Mouse (Mus musculus): ENCODE results near the gene Spib. TPM values are rescaled to one million over a fixed set of nuclear protein-coding genes. Genes with fewer than 3 reads are reported as not detected.

Gene Spib
- total RNA-seq, 4 experiments from 2014 or later, result 0.22 TPM; not detected in 3

DNA sequence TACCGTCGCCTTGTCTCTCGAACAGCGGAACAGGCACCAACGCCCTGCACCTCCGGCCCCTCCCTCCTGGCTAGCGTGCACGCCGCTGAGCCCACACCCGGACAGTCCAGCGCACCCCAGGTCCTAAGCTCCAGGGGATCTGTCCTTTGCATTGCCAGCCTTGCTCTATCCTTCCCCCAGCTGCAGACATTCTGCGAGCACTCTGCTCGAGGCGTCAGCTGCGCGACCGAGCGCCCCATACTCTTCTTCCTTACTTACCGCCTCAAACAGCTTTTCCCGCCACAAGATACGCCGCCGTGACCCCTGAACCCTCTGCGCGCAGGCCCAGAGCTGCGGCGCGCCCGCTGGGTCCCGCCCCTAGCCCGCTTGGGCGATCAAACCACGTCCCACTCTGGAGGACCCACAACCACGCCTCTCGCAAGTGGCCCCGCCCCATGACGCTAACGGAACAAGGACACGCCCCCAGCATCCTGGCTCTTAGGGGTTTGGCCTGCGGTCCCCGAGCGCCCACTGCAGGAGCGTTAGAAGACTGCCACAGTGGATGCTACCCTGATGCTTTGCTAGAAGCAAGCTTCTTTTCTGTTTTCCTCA lies 16.7 kb upstream of the Spib start, which contains the start of gene Pold1:
Gene Pold1, minus strand, starts transcription at position 353 of the 591 bp plus-strand sequence.
- peak; percentile 98 to 99 for DNase-seq (ENCODE audit: low spot score in 2 of 2)

DNA sequence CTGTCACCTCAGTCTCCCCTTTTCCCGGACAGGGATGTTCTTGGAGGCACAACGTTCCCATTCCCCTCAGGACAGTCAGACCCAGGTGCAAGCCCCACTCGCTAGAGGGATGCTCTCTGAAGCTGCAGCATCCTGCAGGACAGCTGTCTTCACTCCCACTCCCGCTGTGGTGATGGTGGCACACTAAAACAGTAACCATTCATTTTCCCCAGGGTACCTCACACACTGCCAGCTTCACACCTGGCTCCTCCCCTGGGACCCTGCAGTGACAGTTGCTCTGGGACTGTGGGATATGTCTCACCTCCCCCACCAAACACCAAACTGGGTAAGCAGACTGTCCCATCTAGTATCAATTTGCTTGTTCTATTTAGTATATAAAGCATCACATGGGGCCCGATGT lies 15.9 kb upstream of the Spib start:
- no peak for DNase-seq (ENCODE audit: low spot score in 2 of 2)

DNA sequence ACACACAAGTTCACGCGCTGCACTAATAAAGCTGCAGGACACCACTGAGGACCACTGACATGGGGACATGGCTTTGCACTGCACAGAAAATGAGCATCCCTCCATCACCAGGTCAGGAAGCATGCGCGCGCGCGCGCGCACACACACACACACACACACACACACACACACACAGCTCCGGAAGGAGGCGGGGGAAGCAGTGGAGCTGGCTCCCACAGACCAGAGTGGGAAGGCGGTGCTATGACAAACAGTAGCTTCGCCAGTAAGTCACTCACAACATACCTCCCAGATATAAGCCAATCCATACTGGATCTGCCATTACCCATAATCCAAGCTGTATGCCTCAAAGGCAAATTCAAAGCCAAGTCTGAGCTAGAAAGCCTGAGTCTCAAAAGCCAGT lies 15.2 kb upstream of the Spib start:
- DNase-seq (ENCODE audit: low spot score in 2 of 2), result no peak

DNA sequence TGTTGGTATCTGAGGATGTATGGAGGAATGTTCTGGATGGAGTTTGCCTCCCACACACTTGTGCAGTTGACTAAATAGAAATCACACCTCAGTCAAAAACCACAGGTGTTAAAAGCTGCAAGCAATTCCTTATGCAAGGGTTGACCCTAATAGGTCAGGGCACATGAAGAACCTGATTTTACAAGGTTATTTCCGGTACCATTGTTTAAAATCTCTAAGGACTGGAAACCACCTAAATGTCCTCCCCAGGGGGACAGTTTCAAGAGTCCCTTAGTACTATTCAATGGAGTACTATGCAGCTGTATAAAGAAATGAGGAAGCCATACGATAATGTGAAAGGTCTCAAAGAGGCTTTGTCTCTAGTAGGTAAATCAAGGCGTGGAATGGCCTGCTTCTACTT lies 14.4 kb upstream of the Spib start:
- DNase-seq (ENCODE audit: low spot score in 2 of 2), result no peak

DNA sequence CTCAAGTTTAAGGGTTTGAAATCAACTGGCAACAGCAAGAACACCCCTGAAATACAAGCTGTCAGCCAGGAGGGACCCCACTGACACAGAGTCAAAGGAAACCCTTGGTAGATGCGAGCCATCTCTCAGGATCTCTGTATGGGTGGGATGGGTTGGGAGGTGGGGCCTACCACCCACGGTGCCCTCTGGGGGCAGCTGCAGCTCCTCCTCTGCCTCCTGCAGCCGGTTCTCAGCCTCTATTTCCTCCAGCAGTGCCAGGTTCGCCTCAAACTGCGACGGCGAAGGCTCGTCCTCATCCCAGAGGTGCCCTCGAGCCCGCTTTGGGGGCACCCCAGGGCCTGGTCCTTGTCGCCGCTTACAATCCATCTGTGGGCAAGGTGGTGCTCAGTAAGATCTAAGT lies 11.2 kb upstream of the Spib start:
- no peak for DNase-seq (ENCODE audit: low spot score in 2 of 2)

DNA sequence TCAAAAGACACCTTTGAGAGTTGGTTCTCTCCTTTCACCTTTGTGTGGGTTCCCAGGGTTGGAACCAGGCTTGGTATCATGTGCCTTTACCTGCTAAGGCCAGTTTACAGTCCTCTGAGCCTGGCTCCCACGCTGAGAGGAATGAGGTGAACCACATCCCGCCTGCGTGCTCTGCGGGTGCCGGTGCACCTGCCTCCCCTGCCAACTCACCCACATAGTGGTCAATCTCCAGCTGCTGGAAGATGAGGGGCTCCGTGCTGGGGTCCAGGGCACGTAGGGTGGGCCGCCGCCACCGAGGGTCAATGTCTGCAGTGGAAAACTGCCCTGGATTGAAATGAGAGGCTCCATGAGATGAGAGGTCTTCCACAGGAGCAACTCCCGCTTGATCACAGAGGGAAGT lies 10.7 kb upstream of the Spib start:
- no peak for DNase-seq (ENCODE audit: low spot score in 2 of 2)

DNA sequence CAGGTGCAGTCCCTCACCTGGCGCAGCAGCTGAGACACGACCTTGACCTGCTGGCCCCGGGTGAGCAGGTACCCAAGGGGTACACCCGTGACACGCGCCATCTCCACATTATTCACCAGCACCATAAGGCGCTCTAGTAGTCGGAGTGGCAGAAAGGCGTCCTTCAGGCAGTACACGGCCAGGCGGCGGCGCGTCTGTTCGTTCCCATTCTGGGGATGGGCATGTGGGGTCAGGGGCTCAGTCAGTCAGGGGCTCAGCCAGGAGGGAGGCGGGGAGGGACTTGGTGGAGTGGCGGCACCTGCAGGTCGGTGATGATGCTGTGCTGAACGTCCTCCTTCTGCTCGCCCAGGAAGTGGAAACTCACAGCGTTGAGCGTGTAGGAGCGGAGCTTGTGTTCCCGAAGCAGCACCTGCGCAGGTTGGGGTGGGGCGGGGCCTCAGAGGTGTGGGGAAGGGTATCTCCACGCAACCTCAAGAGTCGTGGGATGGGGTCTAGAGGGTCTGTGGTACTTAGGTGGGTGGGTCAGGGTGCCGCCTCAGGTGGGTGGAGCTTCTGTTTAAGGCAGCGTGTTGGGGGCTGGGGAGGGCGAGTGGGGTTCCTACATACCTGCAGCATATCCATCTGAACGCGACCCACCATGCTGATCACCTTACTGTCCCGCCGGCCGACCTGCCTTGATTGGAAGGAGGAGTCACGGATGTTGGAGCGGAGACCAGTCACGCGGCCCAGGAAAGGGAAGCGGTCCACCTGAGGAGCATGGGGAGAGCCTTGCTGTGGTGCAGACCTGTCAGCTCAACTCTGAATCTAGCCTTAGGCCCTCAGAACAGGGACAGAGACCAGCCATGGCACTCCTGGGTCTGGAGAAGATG lies 7.1 kb upstream of the Spib start:
- no peak for DNase-seq (ENCODE audit: low spot score in 2 of 2)

DNA sequence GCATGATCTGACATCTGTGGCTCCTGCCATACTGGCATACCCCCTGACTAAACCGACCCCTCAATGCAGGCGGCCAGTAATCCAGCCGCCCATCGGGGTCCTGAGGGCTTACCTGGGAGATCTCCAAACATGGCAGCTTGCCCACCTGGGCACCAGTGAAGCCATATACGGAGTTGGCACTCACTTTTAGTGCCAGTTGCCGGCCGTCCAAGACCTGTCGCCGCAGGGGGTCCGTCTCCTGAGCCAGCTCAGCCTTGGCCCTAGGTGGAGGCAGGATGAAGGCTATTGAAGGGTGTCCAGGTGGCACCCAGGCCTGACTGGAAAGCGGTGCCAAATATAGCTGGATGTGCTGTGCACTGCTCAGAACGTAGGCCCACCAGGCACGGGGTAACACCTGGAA lies 5.6 kb upstream of the Spib start:
- DNase-seq (ENCODE audit: low spot score in 2 of 2), result no peak

DNA sequence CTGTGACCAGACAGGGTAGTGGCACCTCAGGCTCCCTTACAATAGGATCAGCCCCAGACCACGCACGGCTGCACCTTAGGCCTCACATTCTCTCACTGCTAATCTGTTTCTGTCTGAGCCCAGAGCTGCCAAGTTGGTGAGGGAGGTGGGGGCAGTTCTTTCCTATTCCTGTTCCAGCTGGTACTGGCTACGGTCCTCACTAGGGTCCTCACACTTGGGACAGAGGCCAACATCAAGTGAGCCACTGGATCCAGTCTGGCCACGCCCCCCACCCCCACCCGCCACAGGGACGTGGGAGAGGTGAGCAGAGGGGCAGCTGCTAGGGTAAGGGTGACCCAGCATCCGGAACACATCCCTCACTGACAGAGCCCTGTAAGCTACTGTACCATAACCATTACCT lies 5.1 kb upstream of the Spib start:
- no peak for DNase-seq (ENCODE audit: low spot score in 2 of 2)

DNA sequence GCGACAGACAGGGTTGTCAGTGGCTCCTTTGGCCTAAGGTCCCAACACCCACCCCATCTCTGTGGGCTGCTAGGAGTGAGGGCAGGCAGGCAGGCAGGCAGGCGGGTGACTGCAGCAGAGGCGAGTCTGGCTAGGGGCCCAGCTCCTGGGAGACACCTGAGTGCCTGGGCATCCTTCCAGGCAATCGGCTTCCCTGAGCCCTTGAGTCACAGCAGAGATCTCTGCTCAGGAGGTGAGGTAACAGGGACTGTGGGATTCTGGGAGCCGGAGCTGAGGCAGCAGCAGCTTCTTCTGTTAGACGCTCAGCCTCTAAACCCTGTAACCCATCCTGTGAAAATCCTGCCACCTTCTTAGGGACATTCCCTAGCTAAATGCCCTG lies 4.7 kb upstream of the Spib start:
- DNase-seq (ENCODE audit: low spot score in 2 of 2), result peak in 1 of 2 experiments; percentile 77

DNA sequence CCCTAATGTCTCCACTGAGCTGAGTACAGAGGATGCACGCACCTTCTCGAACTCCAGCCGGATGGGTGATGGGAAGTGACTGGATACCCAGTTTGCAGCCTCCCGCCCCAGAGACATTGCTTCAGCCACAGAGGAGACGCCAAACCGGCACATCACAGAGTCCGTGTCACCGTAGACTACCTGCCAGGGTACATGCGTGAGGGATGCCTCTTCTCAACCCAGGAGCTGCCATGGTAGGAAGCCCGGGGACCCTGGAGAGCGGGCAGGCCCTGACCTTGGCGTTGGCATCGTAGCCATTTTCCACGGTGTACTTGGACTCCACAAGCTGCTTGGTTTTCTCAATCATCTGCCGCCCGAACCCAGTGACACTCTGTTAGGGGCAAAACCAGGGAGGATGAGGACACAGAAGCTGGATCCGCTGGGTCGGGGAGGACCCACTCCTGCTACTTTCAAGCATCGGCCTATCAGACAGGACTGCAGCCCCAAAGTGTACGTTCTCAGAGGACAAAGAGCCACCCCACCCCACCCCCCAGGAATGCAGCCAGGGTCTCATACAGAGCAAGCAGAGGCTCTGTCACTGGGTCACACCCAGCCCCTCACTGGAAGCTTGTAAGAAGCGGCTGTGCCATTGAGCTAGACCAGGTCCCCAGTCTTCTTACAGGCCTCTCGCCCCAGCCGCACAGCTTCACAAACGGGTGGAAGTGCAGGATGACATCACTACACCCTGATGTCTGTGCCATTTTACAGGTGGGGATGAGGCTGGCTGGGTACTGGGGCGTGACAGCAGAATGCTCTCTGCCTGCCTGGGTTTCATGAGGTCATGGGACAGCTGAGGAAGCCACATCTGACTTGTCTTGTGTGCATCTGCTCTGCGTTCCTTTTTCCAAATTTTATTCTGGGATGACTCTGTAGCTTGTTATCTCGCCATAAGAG lies 4.1 kb upstream of the Spib start:
- no peak for DNase-seq (ENCODE audit: low spot score in 2 of 2)

DNA sequence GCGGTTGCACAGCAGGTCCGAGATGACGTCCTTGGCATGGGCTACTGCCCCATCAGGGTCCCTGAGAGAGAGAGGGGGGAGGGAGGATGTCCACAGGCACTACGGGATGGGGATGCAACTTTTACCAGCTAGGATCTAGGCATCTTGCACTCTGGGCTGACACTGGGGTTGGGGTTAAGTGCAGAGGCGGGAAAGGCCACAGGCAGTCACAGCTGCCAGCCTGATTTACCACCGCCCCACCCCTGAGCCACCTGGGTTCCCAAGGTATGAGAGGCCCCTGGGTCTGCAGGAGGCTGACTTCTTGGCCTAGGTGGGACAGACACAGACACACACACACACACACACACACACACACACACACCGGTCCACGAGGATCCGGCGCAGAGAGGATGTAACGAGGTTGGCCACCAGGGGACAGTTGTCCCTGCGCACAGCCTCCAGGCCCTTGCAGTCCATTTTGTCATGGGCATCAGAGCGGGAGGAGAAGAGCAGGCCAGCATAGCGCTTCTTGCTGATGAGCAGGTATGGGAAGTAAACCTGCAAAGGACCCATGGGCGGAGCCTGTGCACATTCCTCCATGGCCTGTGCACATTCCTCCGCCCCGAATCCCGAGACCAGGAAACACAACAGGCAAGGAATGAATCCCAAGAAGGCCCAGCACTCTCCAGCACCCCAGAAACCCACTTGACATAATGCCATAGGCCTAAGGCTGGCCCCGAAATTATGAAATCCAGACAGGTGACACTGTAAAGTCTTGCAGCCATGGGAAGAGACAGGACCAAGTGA lies 3.0 kb upstream of the Spib start:
- no peak for DNase-seq (ENCODE audit: low spot score in 2 of 2)

DNA sequence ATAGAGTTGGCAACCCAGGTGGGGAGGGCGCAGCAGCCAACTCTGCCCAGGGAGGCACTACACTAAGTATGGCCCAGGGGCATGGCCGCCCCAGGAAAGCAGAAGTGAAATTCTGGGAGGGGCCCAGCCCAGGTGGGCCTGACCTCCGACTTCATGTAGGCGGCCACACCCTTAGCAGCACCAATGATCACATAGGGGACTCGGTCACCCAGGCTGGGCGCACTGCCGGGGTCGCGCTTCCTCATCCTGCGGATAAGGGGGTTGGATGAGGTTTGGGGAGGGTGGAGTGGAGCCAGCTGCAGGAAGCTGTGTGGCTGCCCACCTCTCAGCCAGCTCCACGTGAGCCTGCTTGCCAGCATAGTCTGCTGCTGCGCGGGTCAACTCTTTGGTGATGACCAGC lies 2.4 kb upstream of the Spib start:
- DNase-seq (ENCODE audit: low spot score in 2 of 2), result no peak

DNA sequence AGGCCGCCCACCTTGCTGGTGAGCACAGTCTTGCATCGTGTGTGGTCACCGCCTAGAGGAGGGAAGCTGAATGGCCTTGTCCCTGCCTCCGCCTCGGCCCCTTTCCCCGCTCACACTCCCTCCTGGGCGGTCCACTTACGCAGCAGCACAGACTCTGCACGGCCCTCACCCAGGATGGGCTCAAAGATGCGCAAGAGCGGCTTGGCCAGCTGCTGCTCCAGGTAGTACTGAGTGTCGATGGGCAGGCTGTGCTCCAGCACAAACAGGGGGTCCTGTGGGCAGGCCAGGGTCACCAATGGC lies 1.8 kb upstream of the Spib start:
- no peak for DNase-seq (ENCODE audit: low spot score in 2 of 2)

DNA sequence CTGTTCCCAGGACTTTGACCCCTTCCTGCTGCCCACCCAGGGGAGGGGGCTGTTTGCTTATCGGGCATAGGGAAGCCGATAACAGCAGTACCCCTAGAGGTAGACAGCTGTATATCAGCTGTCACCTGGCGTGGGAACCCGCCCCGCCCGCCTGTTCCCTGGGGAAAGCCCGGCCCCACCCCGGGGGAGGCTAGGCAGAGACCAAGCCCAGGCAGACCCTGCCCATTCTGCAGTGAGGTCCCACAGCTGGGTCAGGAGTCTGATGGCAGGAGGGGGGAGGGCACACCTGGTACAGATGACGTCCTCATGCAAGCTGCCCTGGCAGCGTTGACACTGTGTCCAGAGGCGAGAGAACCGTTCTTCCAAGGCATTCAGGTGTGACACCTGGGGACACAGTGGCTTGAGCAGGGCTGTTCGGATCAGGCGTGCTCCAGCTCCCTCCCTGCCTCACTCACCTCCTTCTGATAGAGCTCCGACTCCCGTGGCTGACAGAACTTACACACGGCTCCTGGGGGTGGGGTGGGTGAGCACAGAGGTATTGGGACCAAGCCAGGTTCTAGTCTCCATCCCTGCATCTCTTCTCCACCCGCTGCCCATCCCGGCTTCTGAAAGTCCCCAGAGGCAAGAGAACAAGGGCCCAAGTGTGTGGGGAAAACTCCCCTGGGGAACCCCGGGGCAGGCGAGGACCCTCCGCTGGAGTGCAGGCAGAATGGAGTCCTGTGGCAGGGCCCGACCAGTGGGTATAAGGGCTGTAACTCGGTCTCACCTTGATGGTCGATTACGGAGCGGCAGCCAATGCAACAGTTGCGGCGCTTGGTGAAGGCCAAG lies 1.3 kb upstream of the Spib start:
- DNase-seq (ENCODE audit: low spot score in 2 of 2), result no peak

DNA sequence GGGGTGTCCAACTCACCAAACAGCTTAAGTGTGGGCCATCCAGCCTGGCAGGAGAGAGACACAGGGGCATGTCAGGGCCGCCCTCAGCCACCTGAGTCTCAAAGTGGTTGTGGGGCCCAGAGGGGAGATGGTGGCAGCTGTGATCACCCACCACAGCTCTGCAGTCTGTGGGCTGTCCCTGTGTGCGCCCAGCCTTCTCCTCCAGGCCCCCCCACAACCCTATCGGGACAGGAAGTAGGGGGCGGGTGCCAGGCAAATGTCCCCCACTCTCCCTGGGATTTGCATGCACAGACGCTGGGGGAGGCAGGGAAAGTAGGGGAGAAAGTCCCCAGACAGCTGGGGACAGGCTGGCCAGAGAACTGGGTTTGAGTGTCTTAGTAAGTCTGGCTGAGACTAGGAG lies 664 bp downstream of the Spib start:
- no peak for DNase-seq (ENCODE audit: low spot score in 2 of 2)

DNA sequence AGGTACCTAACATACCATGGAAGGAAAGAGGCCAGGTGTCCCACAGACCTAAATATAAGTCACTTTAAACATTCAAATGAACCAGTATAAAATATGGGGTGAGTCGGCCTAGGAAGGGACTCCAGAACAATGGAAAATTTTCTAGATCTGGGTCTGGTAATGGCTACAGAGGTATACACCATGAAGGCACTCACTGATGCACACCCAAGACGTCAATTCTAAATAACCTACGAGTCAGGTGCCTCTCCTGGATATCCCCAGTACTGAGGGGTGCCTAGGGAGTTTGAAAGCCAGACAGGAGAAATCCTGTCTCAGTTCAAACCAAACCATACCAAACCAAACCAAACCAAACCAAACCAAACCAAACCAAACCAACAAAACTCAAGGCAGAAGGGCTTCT lies 1.4 kb downstream of the Spib start:
- DNase-seq (ENCODE audit: low spot score in 2 of 2), result no peak

DNA sequence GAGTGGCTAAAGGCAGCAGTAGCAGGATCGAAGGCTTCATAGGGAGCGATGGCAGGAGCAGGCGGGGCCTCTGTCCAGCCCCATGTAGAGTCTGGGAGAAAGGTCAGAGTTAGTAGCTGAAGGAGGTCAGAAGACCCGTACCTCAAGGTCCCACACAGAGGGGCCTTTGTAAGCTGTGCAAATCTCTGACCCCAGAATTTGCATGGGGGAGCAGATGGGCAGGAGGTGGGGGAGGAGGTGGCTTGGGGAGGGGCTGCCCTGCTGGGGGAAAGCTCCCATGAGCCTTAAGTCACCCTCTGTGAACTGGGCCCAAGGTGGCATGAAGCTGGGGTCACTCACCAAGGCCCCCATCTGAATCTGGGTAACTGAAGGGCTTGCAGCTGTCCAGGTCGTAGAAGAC lies 2.4 kb downstream of the Spib start:
- no peak for DNase-seq (ENCODE audit: low spot score in 2 of 2)

DNA sequence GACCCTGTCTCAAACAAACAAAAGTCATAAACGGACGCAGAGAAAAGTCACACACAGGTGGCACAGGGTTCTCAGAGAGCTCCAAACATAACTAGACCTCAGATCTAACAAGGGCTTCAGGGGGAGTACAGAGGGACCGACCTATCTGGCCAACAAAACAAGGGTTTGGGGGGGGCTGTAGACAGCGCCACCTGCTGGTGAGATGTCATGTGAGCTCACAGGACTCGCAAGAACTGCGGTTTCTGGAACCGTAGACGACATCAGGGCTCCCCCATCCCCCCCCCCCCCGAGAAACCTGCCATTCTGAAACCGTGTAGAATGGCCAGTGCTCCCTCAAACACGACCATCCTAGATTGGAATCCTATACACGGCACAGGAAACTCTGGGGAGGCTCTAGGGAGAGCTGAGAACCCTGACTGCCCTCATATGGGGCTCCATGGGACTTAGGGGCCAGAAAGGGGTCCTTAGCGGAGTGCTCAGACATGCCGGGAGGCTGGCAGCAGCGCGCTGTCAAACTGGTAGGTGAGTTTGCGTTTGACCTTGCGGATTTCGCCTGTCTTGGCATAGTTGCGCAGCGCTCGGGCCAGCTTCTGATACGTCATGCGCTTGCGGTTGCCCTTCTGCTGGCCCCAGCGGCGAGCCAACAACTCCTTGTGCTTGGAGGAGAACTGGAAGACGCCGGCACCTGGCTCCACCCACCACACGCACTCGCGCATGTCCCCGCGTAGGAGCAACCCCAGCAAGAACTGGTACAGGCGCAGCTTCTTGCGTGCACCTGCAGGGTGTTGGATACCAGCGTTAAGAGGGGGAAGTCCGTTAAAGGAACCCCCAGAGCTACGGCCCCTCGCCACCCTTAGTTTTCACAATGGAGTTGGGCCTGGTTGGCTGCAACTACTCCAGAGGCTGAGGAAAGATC lies 4.1 kb downstream of the Spib start:
- peak; percentile 62 to 75 for DNase-seq (ENCODE audit: low spot score in 2 of 2)

Data from left cerebral cortex, adult 8-10 months (tissue).